Mouse (Mus musculus): ENCODE measurements at regions not wholly inside any gene's neighbourhood (a gene's known extent, or its start where the extent isn't known, plus 50 kb on each side); places are given as distances from the start of the nearest gene placed in this dataset.
"Not testable (repeated sequence)": the region's sequence is repeated elsewhere in the genome, so short reads cannot be mapped to it uniquely, and the experiment has no call there.

DNA sequence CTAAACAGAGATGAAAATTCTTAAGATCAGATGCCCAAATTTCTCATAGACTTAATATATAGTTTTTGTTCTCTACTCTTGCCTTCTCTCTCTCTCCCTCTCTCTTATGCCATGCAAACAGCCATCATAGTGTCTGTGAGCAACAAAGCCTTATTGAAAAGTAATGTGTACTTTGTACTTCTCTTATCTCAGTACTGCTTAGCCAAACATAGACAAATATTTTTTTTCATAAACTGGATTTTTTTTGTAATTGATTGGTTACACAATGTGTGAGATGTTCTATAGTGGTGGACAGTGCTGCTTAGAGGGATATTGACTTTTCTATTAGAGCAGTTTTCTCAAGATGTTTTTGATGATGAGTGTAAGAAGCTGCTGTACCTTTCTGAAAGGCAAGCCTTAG, 90.1 kb upstream of the Vrk2 start:
- DNase-seq = no peak

DNA sequence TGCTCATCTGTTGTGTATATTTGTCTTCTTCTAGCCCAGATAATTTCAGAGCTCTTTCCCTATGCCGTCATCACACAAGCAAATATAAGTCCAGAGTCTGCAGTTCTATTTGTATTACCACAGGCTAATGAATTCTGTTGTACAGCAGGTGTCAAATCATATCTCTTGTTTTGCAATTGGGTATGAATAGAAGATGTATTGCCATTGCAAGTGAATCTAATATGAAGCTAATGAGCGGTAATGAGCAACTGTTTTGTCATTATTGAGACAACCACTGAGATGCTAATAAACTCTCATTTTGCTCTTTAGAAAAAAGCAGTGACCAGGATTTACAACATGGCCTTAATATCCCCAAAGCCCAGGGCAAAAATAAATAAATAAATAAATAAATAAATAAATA, 73.5 kb upstream of the Vrk2 start:
- no peak for DNase-seq

- DNase-seq = no peak
These were observed 67.1 kb upstream of the Vrk2 start for GRCm38 (mm10) chr11:26660878-26661277.

- not testable (repeated sequence) for DNase-seq
These were observed 55.4 kb upstream of the Vrk2 start for GRCm38 (mm10) chr11:26649165-26649564.

All from cerebellum, postnatal 36 days (tissue).